In genomic region chr16:24225897-24226296, GRCm38 (mm10) we compare ENCODE assay signal across 20 mouse cellular contexts.
DNase-seq lines count a peak whose midpoint lies in the region; ATAC-seq and TF ChIP-seq lines count a peak whose summit lies in the region.
"Had no signal": no experiment of that assay in that cellular context is flagged by ENCODE, and none has a peak within 500 bp of the region (broad histone marks: within the 10 kb centered on the region; RNA-seq: fewer than 3 reads in every experiment).

No protein-coding gene starts in this region.

- H3K9ac ChIP-seq in liver, adult 2 months (ENCODE audit: low read depth, low read length) = peak overlapping the region; percentile 23; the same call in 1 of the 2 replicates
- H3K9ac ChIP-seq in liver, embryonic 11.5 days (ENCODE audit: low read depth, low read length) = no peak overlapping the region
- no peak overlapping the region for H3K9ac ChIP-seq in liver, embryonic 16.5 days (ENCODE audit: low read depth, low read length)
- no peak overlapping the region for H3K9ac ChIP-seq in liver, embryonic 12.5 days
- no peak overlapping the region for H3K9ac ChIP-seq in liver, postnatal 0 days (replicated peaks)

- no peaks in the 10 kb centered on the region for H3K9me3 ChIP-seq in liver, embryonic 11.5 days (ENCODE audit: control insufficient read depth, low read length)
- H3K9me3 ChIP-seq in liver, embryonic 16.5 days (replicated peaks; ENCODE audit: control insufficient read depth, low read length) = no peaks in the 10 kb centered on the region
- H3K9me3 ChIP-seq in liver, embryonic 12.5 days (replicated peaks) = no peaks in the 10 kb centered on the region
- H3K9me3 ChIP-seq in liver, postnatal 0 days (ENCODE audit: low read length) = no peaks in the 10 kb centered on the region

- peaks cover 55% of the 10 kb centered on the region for H3K4me1 ChIP-seq in liver, adult 2 months (ENCODE audit: control insufficient read depth, insufficient read depth, low read length)
- H3K4me1 ChIP-seq in liver, embryonic 11.5 days (replicated peaks; ENCODE audit: control insufficient read depth, insufficient read depth, low read length) = no peaks in the 10 kb centered on the region; the same call in 1 of the 2 replicates
- peaks cover 2% of the 10 kb centered on the region for H3K4me1 ChIP-seq in liver, embryonic 16.5 days (ENCODE audit: control insufficient read depth, low read depth, low read length)
- H3K4me1 ChIP-seq in liver, embryonic 12.5 days = no peaks in the 10 kb centered on the region
- peaks cover 20% of the 10 kb centered on the region for H3K4me1 ChIP-seq in liver, postnatal 0 days (ENCODE audit: insufficient read depth)

- no peaks in the 10 kb centered on the region for H3K79me2 ChIP-seq in liver, adult 2 months (ENCODE audit: control insufficient read depth, insufficient read depth, low read length)

- no peak for ATAC-seq in liver, embryonic 11.5 days (replicated peaks; ENCODE audit: low FRiP score)
- no peak for ATAC-seq in liver, embryonic 16.5 days (ENCODE audit: low read depth)
- no peak for ATAC-seq in liver, embryonic 12.5 days
- ATAC-seq in liver, postnatal 0 days = no peak
- ATAC-seq: activated CD4-positive, CD25-positive, alpha-beta regulatory T cell, adult 4 months; CD4-positive, CD25-positive, alpha-beta regulatory T cell, adult 4 months; Patski had no signal

- H3K4me2 ChIP-seq in liver, embryonic 11.5 days = no peak overlapping the region
- no peak overlapping the region for H3K4me2 ChIP-seq in liver, embryonic 16.5 days (ENCODE audit: low read depth, low read length)
- no peak overlapping the region for H3K4me2 ChIP-seq in liver, embryonic 12.5 days
- no peak overlapping the region for H3K4me2 ChIP-seq in liver, postnatal 0 days (ENCODE audit: low read depth, low read length)

- TF ChIP-seq CTCF in liver, adult 2 months (IDR thresholded peaks at IDR 0.05; ENCODE audit: low read depth, low read length) = no peak
- TF ChIP-seq CTCF in liver, postnatal 0 days (IDR thresholded peaks at IDR 0.05; ENCODE audit: low read depth) = no peak

- TF ChIP-seq POLR2A in liver, adult 2 months (IDR thresholded peaks at IDR 0.05; ENCODE audit: extremely low read depth, insufficient read depth, low read length) = no peak

- no peaks in the 10 kb centered on the region for H3K27me3 ChIP-seq in liver, adult 2 months (ENCODE audit: control insufficient read depth, insufficient read depth, low read length)
- no peaks in the 10 kb centered on the region for H3K27me3 ChIP-seq in liver, embryonic 11.5 days (replicated peaks; ENCODE audit: control insufficient read depth, insufficient read depth, low read length)
- no peaks in the 10 kb centered on the region for H3K27me3 ChIP-seq in liver, embryonic 16.5 days (ENCODE audit: control insufficient read depth, insufficient read depth, low read depth, low read length)
- no peaks in the 10 kb centered on the region for H3K27me3 ChIP-seq in liver, embryonic 12.5 days (replicated peaks)
- H3K27me3 ChIP-seq in liver, postnatal 0 days (ENCODE audit: insufficient read depth, low read length) = no peaks in the 10 kb centered on the region
- H3K27me3 ChIP-seq: Patski had no signal

- no peak for TF ChIP-seq EP300 in liver, postnatal 0 days (IDR thresholded peaks at IDR 0.05; ENCODE audit: low read depth)

- H3K4me3 ChIP-seq in liver, adult 2 months (ENCODE audit: insufficient read depth, low read depth, low read length) = no peak overlapping the region
- no peak overlapping the region for H3K4me3 ChIP-seq in liver, embryonic 11.5 days (ENCODE audit: low read depth, low read length)
- H3K4me3 ChIP-seq in liver, embryonic 16.5 days (ENCODE audit: low read depth, low read length) = no peak overlapping the region
- H3K4me3 ChIP-seq in liver, embryonic 12.5 days = no peak overlapping the region
- no peak overlapping the region for H3K4me3 ChIP-seq in liver, postnatal 0 days (ENCODE audit: low read depth, low read length)

- peak; percentile 95 for DNase-seq in liver, adult 2 months (ENCODE audit: extremely low read depth, low read depth, low spot score)
- DNase-seq in liver, embryonic 11.5 days (ENCODE audit: low spot score) = no peak
- no peak for DNase-seq in liver, postnatal 0 days
- no peak for DNase-seq in liver
- DNase-seq: adrenal gland, adult 2 months; adrenal gland, adult 8-10 months; adrenal gland, postnatal 10 days; adrenal gland, postnatal 14 days; adrenal gland, postnatal 25 days; adrenal gland, postnatal 36 days; B cell, adult 2 months; cerebellum, adult 11 months; cerebellum, adult 11-12 months; cerebellum, adult 18-20 months had no signal

- H3K27ac ChIP-seq in liver, adult 2 months (replicated peaks; ENCODE audit: insufficient read depth, low read depth, low read length) = peak overlapping the region; percentile 100
- H3K27ac ChIP-seq in liver, embryonic 11.5 days (ENCODE audit: low read depth, low read length) = no peak overlapping the region
- 0 out of 2 replicates have a peak overlapping the region, but pooled peaks have one; percentile 39 for H3K27ac ChIP-seq in liver, embryonic 16.5 days (ENCODE audit: low read length)
- H3K27ac ChIP-seq in liver, embryonic 12.5 days = no peak overlapping the region
- H3K27ac ChIP-seq in liver, postnatal 0 days (ENCODE audit: low read depth) = peak overlapping the region; percentile 71; the same call in 1 of the 2 replicates

- H3K36me3 ChIP-seq in liver, adult 2 months (ENCODE audit: control insufficient read depth, insufficient read depth, low read length) = no peaks in the 10 kb centered on the region
- H3K36me3 ChIP-seq in liver, embryonic 11.5 days (ENCODE audit: control insufficient read depth, insufficient read depth, low read length) = no peaks in the 10 kb centered on the region
- no peaks in the 10 kb centered on the region for H3K36me3 ChIP-seq in liver, embryonic 16.5 days (ENCODE audit: control insufficient read depth, insufficient read depth)
- no peaks in the 10 kb centered on the region for H3K36me3 ChIP-seq in liver, embryonic 12.5 days
- no peaks in the 10 kb centered on the region for H3K36me3 ChIP-seq in liver, postnatal 0 days (replicated peaks; ENCODE audit: insufficient read depth, low read length)
- H3K36me3 ChIP-seq: G1E had no signal

- WGBS in liver, adult 2 months = 30% methylated on average over 4 of the region's 4 CpGs
- 78% methylated on average over 4 of the region's 4 CpGs for WGBS in liver, embryonic 11.5 days
- 60% methylated on average over 4 of the region's 4 CpGs for WGBS in liver, embryonic 16.5 days (ENCODE audit: insufficient replicate concordance)
- 70% methylated on average over 4 of the region's 4 CpGs for WGBS in liver, embryonic 12.5 days (ENCODE audit: insufficient replicate concordance)
- 75% methylated on average over 4 of the region's 4 CpGs for whole genome bisulfite sequencing in liver, postnatal 0 days (ENCODE audit: insufficient replicate concordance)

Comparison
In these comparisons a context has a peak if more than half of its experiments do, and no peak if none do; other contexts are left out.
1. H3K27ac ChIP-seq: peak in liver, adult 2 months (single experiment), liver, embryonic 16.5 days (single experiment) and liver, postnatal 0 days (single experiment); none in liver, embryonic 11.5 days (single experiment) and liver, embryonic 12.5 days (single experiment).